ENCODE assay signal across 7 mouse cellular contexts in the genomic region with DNA sequence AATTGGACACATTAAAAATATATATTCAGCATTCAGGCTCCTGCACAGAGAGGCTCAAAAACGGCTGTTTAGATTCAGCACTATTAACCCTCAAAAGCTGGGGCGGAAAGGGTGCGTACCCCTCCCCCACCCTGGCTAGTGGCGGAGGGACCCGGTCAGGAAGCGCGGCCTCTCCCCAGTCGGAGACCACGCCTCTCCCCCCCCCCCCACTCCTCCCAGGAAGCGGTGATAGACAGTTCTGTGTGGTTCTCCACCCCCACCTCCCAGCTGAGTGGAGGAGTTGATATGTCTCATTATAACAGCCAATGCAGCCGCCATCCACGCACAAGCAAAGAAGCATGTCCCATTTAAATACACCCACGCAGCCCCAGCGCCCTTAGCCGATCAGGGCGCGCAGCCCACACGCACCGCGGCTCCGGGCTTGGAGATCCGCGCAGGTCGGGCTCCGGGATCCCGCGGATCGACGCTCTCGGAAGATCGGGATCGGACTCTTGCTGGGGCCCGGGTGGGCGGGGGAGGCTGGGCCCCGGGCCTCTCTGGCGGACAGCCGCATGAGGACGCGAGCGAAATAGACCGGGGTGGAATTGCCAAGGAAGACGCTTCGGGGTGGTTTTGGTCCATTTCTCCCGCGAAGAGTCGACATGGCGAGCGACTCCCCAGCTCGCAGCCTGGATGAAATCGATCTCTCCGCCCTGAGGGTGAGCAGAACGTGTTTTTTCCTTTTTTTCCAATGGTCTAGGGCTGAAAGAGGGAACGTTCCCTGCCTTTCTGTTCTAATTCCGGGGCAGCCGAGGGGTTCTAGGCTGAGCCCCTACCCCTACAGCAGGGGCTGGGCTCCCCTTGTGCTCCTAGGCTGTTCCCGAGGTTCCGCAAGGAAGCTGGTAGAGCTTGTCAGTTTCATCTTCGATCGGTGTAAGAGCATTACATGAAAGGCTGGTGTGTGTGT. TPM values are rescaled to one million over a fixed set of nuclear protein-coding genes. Genes with fewer than 3 reads are reported as not detected.
DNase-seq lines count a peak whose midpoint lies in the region; ATAC-seq lines count a peak whose summit lies in the region.

A gene (plus strand): TSS at position 213 of the 946 bp plus-strand sequence.

- H3K36me3 ChIP-seq in intestine, embryonic 15.5 days = no peaks in the 10 kb centered on the region
- no peaks in the 10 kb centered on the region for H3K36me3 ChIP-seq in midbrain, embryonic 10.5 days

- under 1% methylated on average over 58 of the region's 59 CpGs for WGBS in intestine, embryonic 15.5 days
- under 1% methylated on average over 59 of the region's 59 CpGs for WGBS in midbrain, embryonic 10.5 days

- intact Hi-C loops in gastrocnemius, postnatal 36 days (cut with DNase I) = loop anchor here (5.0 to 10.0 kb wide), 3 partner anchors 144 to 282 kb away; no protein-coding TSS in a partner anchor
- intact Hi-C loops in left cerebral cortex, postnatal 36 days (cut with DNase I) = loop anchor here (1.0 to 5.0 kb wide), 4 partner anchors 74 to 294 kb away; no protein-coding TSS in a partner anchor

- peak within 1 kb of the TSS; percentile 96 for H3K4me2 ChIP-seq in intestine, embryonic 15.5 days (replicated peaks)

- H3K4me1 ChIP-seq in intestine, embryonic 15.5 days (replicated peaks) = peaks cover 15% of the 10 kb centered on the region; the same call in 1 of the 2 replicates
- H3K4me1 ChIP-seq in midbrain, embryonic 10.5 days = peaks cover 52% of the 10 kb centered on the region

- ATAC-seq in intestine, embryonic 15.5 days = peak; percentile 95

- H3K4me3 ChIP-seq in intestine, embryonic 15.5 days (replicated peaks) = peak within 1 kb of the TSS; percentile 69
- H3K4me3 ChIP-seq in midbrain, embryonic 10.5 days = peak within 1 kb of the TSS; percentile 71

- DNase-seq in adrenal gland, adult 2 months = peak; percentile 85
- DNase-seq in embryo, embryonic 10 days (ENCODE audit: low spot score) = peak; percentile 72
- peak; percentile 35 to 61 for DNase-seq in gastrocnemius, postnatal 36 days
- peak; percentile 88 for DNase-seq in left cerebral cortex, postnatal 36 days (ENCODE audit: low spot score in 2 of 2)
- peak; percentile 86 for DNase-seq in midbrain, embryonic 10.5 days (ENCODE audit: low spot score)
- peak; percentile 80 for DNase-seq in skeletal muscle tissue, adult 2 months (ENCODE audit: low read depth, low spot score)

- H3K9me3 ChIP-seq in intestine, embryonic 15.5 days = no peaks in the 10 kb centered on the region
- H3K9me3 ChIP-seq in midbrain, embryonic 10.5 days (replicated peaks) = no peaks in the 10 kb centered on the region

- peak within 1 kb of the TSS; percentile 79 for H3K9ac ChIP-seq in intestine, embryonic 15.5 days

- H3K27ac ChIP-seq in intestine, embryonic 15.5 days = peak within 1 kb of the TSS; percentile 74
- H3K27ac ChIP-seq in midbrain, embryonic 10.5 days (replicated peaks) = peak within 1 kb of the TSS; percentile 84

- no peaks in the 10 kb centered on the region for H3K27me3 ChIP-seq in intestine, embryonic 15.5 days (replicated peaks)
- H3K27me3 ChIP-seq in midbrain, embryonic 10.5 days (ENCODE audit: low read depth, poor library complexity, severe bottlenecking) = peaks cover 43% of the 10 kb centered on the region

RNA-seq across cellular contexts. Expression of the gene that starts here (rescaled TPM):
- 10 to 100 TPM; 12.9 to 13.3 TPM for total RNA-seq in adrenal gland, adult 2 months (2021)
- 2.7 and 4.0 TPM in 2 replicates for polyA plus RNA-seq in adrenal gland, adult 2 months (2012; rRNA removed)
- total RNA-seq in gastrocnemius, postnatal 36 days (2021) = 10 to 100 TPM; 39.4 to 39.8 TPM
- 12.3 and 13.9 TPM in 2 replicates for polyA plus RNA-seq in intestine, embryonic 15.5 days (2015; fragmentation: Nextera tagmentation; extraction: Ambion mirVana)
- 100 to 1,000 TPM; 164 to 253 TPM for total RNA-seq in left cerebral cortex, postnatal 36 days (2021)
- polyA plus RNA-seq in midbrain, embryonic 10.5 days (2016; fragmentation: Nextera tagmentation; extraction: Ambion mirVana) = 6.6 and 11.4 TPM in 2 replicates

Comparison
In these comparisons a context has a peak if more than half of its experiments do, and no peak if none do; other contexts are left out.
1. Peak in every context shown above with its lines: DNase-seq, ATAC-seq, H3K4me3 ChIP-seq and H3K27ac ChIP-seq.
2. RNA of the gene that starts here (total RNA-seq): 164 to 253 TPM in left cerebral cortex, postnatal 36 days; 39.4 to 39.8 TPM in gastrocnemius, postnatal 36 days and 12.9 to 13.3 TPM in adrenal gland, adult 2 months; every median in the first group is over 4 times any median in the second.